Mouse (Mus musculus) thymus, adult 2 months (tissue): ENCODE measurements around the gene Csrnp1.
"Not testable (repeated sequence)": the region's sequence is repeated elsewhere in the genome, so short reads cannot be mapped to it uniquely, and the experiment has no call there.

ENCODE experiments used
- CTCF ChIP-seq: fragments of 200-500 bp; IDR thresholded peaks from 2 replicates; pipeline ENCODE4 v1.5.1; 2012; ENCODE audit warnings: mild to moderate bottlenecking, control low read depth, low read length, moderate library complexity, borderline replicate concordance; ENCODE audit not compliant: control insufficient read depth, poor library complexity, insufficient read depth; ENCODE audit errors: extremely low read depth
- POLR2A ChIP-seq: fragments of 200-500 bp; IDR thresholded peaks from 2 replicates; pipeline ENCODE4 v1.6.1; 2012; ENCODE audit warnings: mild to moderate bottlenecking, low read length, control low read depth, moderate library complexity; ENCODE audit not compliant: control insufficient read depth, poor library complexity, insufficient read depth; ENCODE audit errors: extremely low read depth

DNA sequence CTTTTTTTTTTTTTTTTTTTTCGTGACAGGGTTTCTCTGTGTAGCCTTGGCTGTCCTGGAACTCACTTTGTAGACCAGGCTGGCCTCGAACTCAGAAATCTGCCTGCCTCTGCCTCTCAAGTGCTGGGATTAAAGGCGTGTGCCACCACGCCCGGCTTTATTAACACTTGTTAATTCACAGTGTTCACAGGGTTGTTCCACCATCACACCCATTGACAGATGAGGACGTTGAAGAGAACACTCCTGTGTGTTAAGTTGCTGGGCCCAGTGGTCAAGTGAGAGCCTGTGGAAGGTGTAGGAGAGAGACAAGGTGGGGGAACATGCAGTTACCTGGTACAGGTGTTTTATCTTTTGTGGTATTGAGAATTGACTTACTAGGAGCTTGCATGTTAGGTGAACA is 27.7 kb upstream of the Csrnp1 start:
- TF ChIP-seq CTCF, POLR2A: not testable (repeated sequence)
